Mouse (Mus musculus) limb, embryonic 13.5 days (tissue): ENCODE results near the gene Slc41a3. TPM values are rescaled to one million over a fixed set of nuclear protein-coding genes. Genes with fewer than 3 reads are reported as not detected.
"Not testable (repeated sequence)": the region's sequence is repeated elsewhere in the genome, so short reads cannot be mapped to it uniquely, and the experiment has no call there.

Experiments used
- ATAC-seq: fragments of 200-750 bp; cut with Nextera tagmentation; 2 replicates; pipeline ENCODE4 v1.8.0; 2017; ENCODE audit warnings: low read depth, moderate number of reproducible peaks, moderate TSS enrichment; ENCODE audit not compliant: low FRiP score
- H3K27ac ChIP-seq: fragments of 300-500 bp; sonication (generic); 2 replicates; pipeline ENCODE4 v1.5.1; 2015; ENCODE audit warnings: inconsistent platforms, mild to moderate bottlenecking, moderate library complexity
- H3K27me3 ChIP-seq: fragments of 300-500 bp; sonication (generic); 2 replicates; pipeline ENCODE4 v1.6.1; 2015; ENCODE audit warnings: mild to moderate bottlenecking, inconsistent platforms
- H3K36me3 ChIP-seq: fragments of 300-500 bp; sonication (generic); 2 replicates; pipeline ENCODE4 v1.6.1; 2015; ENCODE audit warnings: inconsistent platforms, mild to moderate bottlenecking, moderate library complexity
- H3K4me1 ChIP-seq: fragments of 300-500 bp; sonication (generic); 2 replicates; pipeline ENCODE4 v1.6.1; 2015; ENCODE audit warnings: inconsistent platforms
- H3K4me2 ChIP-seq: fragments of 300-500 bp; sonication (generic); replicated peaks from 2 replicates; pipeline ENCODE4 v1.6.1; 2015; ENCODE audit warnings: inconsistent platforms, mild to moderate bottlenecking, moderate library complexity
- H3K4me3 ChIP-seq: fragments of 300-500 bp; sonication (generic); 2 replicates; pipeline ENCODE4 v1.5.1; 2015; ENCODE audit warnings: moderate library complexity, mild to moderate bottlenecking, inconsistent platforms
- H3K9ac ChIP-seq: fragments of 300-500 bp; sonication (generic); 2 replicates; pipeline ENCODE4 v1.6.1; 2015; ENCODE audit warnings: mild to moderate bottlenecking, inconsistent platforms
- H3K9me3 ChIP-seq: fragments of 300-500 bp; sonication (generic); 2 replicates; pipeline ENCODE4 v1.6.1; 2016; ENCODE audit warnings: inconsistent platforms
- WGBS: fragments of 180-500 bp; shearing (Covaris S2); methylation state at CpG from one replicate; pipeline ENCODE4 v1.1.7; 2015; 5-methylcytosine and 5-hydroxymethylcytosine counted together
- polyA plus RNA-seq: library from polyadenylated mRNA; unstranded; fragments of >200 nt; fragmentation: Nextera tagmentation; extraction: Ambion mirVana; gene quantifications from 2 replicates; pipeline ENCODE4 v1.2.1, GENCODE M21; 2015

Slc41a3 gene
- polyA plus RNA-seq, 1 experiment from 2014 or later: 3.3 TPM

DNA sequence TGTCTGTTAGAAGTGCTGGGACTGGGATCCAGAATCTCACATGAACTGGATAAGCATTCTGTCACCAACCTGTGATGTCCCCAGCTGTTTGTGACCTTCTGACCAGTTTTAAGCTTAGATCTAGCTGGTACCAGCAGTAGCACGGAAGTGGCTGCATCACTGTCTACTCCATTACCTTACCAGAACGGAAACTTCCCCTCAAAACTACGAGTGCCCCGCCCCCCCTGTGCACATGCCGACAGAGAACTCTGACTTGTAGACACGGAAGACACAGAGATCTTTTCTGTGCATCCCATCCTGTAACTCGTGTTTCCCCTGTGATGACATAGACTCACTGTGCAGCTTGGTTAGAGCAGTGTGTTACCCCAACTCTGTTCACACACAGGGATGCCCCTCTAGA lies 25.9 kb downstream of the Slc41a3 start:
- no peak overlapping the region for H3K4me2 ChIP-seq
- H3K9ac ChIP-seq: no peak overlapping the region
- no peaks in the 10 kb centered on the region for H3K27me3 ChIP-seq
- H3K4me3 ChIP-seq: no peak overlapping the region
- no peak for ATAC-seq
- H3K9me3 ChIP-seq: no peaks in the 10 kb centered on the region
- H3K4me1 ChIP-seq: no peaks in the 10 kb centered on the region
- no peaks in the 10 kb centered on the region for H3K36me3 ChIP-seq
- WGBS: 91% methylated on average over 7 of the region's 7 CpGs
- no peak overlapping the region for H3K27ac ChIP-seq

DNA sequence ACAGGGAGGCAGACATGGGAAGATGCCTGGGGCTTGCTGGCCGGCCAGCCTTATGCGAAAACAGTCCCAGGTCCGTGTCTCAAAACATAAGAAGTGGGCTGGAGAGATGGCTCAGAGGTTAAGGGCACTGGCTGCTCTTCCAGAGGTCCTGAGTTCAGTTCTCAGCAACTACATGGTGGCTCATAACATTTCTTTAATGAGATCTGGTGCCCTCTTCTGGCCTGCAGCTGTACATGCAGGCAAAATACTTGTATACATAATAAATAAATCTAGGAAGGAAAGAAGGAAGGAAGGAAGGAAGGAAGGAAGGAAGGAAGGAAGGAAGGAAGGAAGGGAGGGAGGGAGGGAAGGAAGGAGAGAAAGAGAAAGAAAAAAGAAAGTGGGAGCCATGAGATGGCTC lies 28.0 kb downstream of the Slc41a3 start:
- H3K4me2 ChIP-seq, H3K36me3 ChIP-seq, ATAC-seq, H3K4me3 ChIP-seq, H3K9me3 ChIP-seq, H3K9ac ChIP-seq, H3K27me3 ChIP-seq, H3K4me1 ChIP-seq, H3K27ac ChIP-seq: not testable (repeated sequence)
- WGBS: 64% methylated on average over 3 of the region's 3 CpGs

- no peaks in the 10 kb centered on the region for H3K4me1 ChIP-seq
- ATAC-seq: no peak
- no peak overlapping the region for H3K4me3 ChIP-seq
- no peaks in the 10 kb centered on the region for H3K27me3 ChIP-seq
- no peak overlapping the region for H3K27ac ChIP-seq
- H3K9ac ChIP-seq: no peak overlapping the region
- WGBS: 25% methylated on average over 4 of the region's 4 CpGs
- H3K36me3 ChIP-seq: no peaks in the 10 kb centered on the region
- no peak overlapping the region for H3K4me2 ChIP-seq
- H3K9me3 ChIP-seq: no peaks in the 10 kb centered on the region
Observed at GRCm38 (mm10) chr6:90635081-90635480, 30.6 kb downstream of the Slc41a3 start.

DNA sequence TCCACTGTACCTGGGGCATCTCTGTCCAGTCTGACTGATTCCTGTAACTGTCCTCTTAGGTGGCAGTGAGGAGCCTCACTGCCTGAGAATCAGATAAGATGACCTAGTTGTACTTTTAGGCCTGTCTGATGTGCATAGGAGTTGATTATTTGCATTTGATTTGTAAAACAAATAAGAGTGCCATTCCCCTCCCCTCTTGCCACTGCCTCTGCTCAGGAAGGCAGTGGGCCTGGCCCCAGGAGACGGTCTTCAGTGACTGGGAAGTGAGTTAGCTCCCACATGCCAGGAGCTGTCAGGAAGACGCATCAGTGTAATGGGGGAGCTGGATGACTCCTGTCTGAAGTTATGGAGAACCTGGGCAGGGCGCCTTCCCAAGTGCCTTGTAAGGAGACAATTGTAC lies 31.1 kb downstream of the Slc41a3 start:
- Histone ChIP-seq H3K4me2 (no peak overlapping the region), H3K27me3 (no peaks in the 10 kb centered on the region), H3K4me1 (no peaks in the 10 kb centered on the region), H3K4me3 (no peak overlapping the region), H3K9ac (no peak overlapping the region), H3K9me3 (no peaks in the 10 kb centered on the region), H3K36me3 (no peaks in the 10 kb centered on the region), H3K27ac (no peak overlapping the region)
- WGBS: 58% methylated on average over 3 of the region's 3 CpGs
- ATAC-seq: no peak

DNA sequence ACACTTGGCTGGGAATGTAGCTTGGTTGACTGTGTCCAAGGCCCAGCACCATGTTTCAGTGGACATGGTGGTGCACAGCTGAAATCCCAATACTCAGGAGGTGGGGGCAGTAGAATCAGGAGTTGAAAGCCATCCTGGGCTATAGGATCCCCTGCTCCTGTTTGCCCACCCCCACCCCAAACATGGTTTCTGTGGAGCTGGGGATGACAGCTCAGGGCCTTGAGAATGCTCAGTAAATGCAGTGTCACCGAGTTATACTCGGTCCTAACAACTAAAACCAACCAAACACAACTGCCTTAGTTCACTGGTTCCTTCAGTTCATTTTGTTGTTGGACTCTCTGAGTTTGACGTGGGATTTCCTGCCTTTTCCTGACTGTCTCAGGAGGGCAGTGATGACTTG lies 38.5 kb downstream of the Slc41a3 start:
- Histone ChIP-seq H3K9ac (no peak overlapping the region), H3K4me2 (no peak overlapping the region), H3K4me1 (no peaks in the 10 kb centered on the region; the same call in 1 of the 2 replicates), H3K4me3 (no peak overlapping the region), H3K27ac (no peak overlapping the region), H3K27me3 (no peaks in the 10 kb centered on the region), H3K9me3 (peaks cover 3% of the 10 kb centered on the region; the same call in 1 of the 2 replicates), H3K36me3 (no peaks in the 10 kb centered on the region)
- no peak for ATAC-seq
- WGBS: 76% methylated on average over 3 of the region's 3 CpGs

DNA sequence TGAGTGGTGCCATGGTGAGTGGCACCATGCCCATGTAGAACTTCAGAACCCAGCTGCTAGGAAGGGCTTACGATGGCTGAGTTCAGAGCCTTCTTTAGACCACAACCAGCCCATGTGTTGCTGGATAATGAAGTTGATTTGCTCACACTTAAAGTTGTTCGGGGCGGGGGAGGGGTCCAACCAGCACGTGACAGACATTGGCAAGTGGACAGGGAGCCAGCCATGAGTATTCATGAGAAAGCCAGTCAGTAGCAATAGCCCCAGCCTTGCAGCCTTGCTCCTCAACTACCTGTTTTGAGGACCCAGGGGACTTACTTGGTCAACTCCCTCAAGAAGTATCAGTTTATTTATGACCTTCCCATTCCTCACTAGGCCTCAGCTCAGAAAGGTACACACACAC lies 40.4 kb downstream of the Slc41a3 start:
- H3K4me2 ChIP-seq: no peak overlapping the region

DNA sequence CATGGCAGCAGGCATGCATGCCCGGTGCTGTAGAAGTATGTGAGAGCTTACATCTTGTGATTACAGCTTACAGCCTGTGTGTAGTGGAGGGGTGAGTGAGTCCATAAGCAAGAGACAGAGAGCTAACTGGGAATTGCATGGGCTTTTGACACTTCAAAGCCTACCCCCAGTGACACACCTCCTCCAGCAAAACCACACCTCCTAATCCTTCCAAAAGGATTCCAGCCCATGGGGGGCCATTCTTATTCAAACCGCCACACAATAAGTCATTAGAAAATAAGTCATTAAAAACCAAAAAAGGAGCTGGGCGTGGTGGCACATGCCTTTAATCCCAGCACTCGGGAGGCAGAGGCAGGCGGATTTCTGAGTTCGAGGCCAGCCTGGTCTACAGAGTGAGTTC lies 43.9 kb downstream of the Slc41a3 start:
- Histone ChIP-seq H3K4me2 (no peak overlapping the region), H3K27me3 (no peaks in the 10 kb centered on the region), H3K27ac (no peak overlapping the region), H3K4me3 (no peak overlapping the region), H3K4me1 (no peaks in the 10 kb centered on the region; the same call in 1 of the 2 replicates), H3K9me3 (peaks cover 7% of the 10 kb centered on the region), H3K36me3 (no peaks in the 10 kb centered on the region), H3K9ac (no peak overlapping the region)
- 94% methylated on average over 6 of the region's 6 CpGs for WGBS
- no peak for ATAC-seq

More for the DNA sequence above, 40.4 kb downstream of the Slc41a3 start:
- WGBS: 63% methylated on average over 4 of the region's 4 CpGs
- Histone ChIP-seq H3K9me3 (peaks cover 3% of the 10 kb centered on the region; the same call in 1 of the 2 replicates), H3K36me3 (no peaks in the 10 kb centered on the region), H3K27ac (no peak overlapping the region), H3K9ac (no peak overlapping the region), H3K4me3 (no peak overlapping the region), H3K27me3 (no peaks in the 10 kb centered on the region), H3K4me1 (no peaks in the 10 kb centered on the region; the same call in 1 of the 2 replicates)
- ATAC-seq: no peak; the same call in 1 of the 2 replicates

GRCm38 (mm10) chr6:90649279-90649678 lies 44.8 kb downstream of the Slc41a3 start:
- Histone ChIP-seq H3K9me3 (peaks cover 7% of the 10 kb centered on the region), H3K9ac (no peak overlapping the region), H3K27me3 (no peaks in the 10 kb centered on the region), H3K4me3 (no peak overlapping the region), H3K27ac (no peak overlapping the region), H3K36me3 (no peaks in the 10 kb centered on the region), H3K4me2 (no peak overlapping the region), H3K4me1 (no peaks in the 10 kb centered on the region; the same call in 1 of the 2 replicates)
- 63% methylated on average over 4 of the region's 4 CpGs for WGBS
- ATAC-seq: no peak

- Histone ChIP-seq H3K4me2 (no peak overlapping the region), H3K4me3 (no peak overlapping the region), H3K36me3 (no peaks in the 10 kb centered on the region), H3K27ac (no peak overlapping the region), H3K9ac (no peak overlapping the region), H3K27me3 (no peaks in the 10 kb centered on the region), H3K4me1 (no peaks in the 10 kb centered on the region), H3K9me3 (peaks cover 7% of the 10 kb centered on the region)
- no peak for ATAC-seq
- 61% methylated on average over 1 of the region's 1 CpGs for WGBS
Observed at GRCm38 (mm10) chr6:90650634-90651033, 46.1 kb downstream of the Slc41a3 start.

- Histone ChIP-seq H3K4me3 (no peak overlapping the region), H3K36me3 (no peaks in the 10 kb centered on the region), H3K27ac (no peak overlapping the region), H3K4me1 (no peaks in the 10 kb centered on the region), H3K27me3 (no peaks in the 10 kb centered on the region), H3K9me3 (peaks cover 4% of the 10 kb centered on the region; the same call in 1 of the 2 replicates), H3K9ac (no peak overlapping the region), H3K4me2 (no peak overlapping the region)
- no peak for ATAC-seq
- 66% methylated on average over 2 of the region's 2 CpGs for WGBS
Observed at GRCm38 (mm10) chr6:90653736-90654135, 49.2 kb downstream of the Slc41a3 start.

DNA sequence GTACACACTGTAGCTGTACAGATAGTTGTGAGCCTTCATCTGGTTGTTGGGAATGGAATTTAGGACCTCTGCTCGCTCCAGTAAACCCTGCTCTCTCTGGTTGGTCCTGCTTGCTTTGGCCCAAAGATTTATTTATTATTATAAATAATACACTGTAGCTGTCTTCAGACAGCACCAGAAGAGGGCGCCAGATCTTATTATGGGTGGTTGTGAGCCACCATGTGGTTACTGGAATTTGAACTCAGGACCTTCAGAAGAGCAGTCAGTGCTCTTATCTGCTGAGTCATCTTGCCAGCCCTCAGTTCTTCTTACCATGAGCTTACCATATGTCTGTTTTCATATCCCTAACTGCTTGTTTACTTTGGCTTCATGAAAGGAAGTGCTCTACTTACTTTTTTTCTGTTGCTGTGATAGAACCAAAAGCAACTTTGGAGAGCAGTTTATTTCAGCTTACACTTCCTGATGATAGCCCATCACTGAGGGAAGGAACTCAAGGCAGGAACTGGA lies 51.9 kb downstream of the Slc41a3 start:
- ATAC-seq, H3K9ac ChIP-seq, H3K9me3 ChIP-seq, H3K4me2 ChIP-seq, H3K27me3 ChIP-seq, H3K4me3 ChIP-seq, H3K27ac ChIP-seq, H3K4me1 ChIP-seq: not testable (repeated sequence)
- H3K36me3 ChIP-seq: peaks cover 12% of the 10 kb centered on the region
- WGBS: 73% methylated on average over 2 of the region's 2 CpGs

GRCm38 (mm10) chr6:90659913-90660312 lies 55.4 kb downstream of the Slc41a3 start:
- ATAC-seq: no peak
- H3K4me2 ChIP-seq: no peak overlapping the region
- no peak overlapping the region for H3K4me3 ChIP-seq
- peaks cover 44% of the 10 kb centered on the region for H3K36me3 ChIP-seq
- no peaks in the 10 kb centered on the region for H3K27me3 ChIP-seq
- WGBS: 80% methylated on average over 2 of the region's 2 CpGs
- H3K4me1 ChIP-seq: 0 out of 2 replicates have a peak, but pooled peaks cover 4% of the 10 kb centered on the region
- H3K9me3 ChIP-seq: no peaks in the 10 kb centered on the region
- H3K9ac ChIP-seq: no peak overlapping the region
- no peak overlapping the region for H3K27ac ChIP-seq

DNA sequence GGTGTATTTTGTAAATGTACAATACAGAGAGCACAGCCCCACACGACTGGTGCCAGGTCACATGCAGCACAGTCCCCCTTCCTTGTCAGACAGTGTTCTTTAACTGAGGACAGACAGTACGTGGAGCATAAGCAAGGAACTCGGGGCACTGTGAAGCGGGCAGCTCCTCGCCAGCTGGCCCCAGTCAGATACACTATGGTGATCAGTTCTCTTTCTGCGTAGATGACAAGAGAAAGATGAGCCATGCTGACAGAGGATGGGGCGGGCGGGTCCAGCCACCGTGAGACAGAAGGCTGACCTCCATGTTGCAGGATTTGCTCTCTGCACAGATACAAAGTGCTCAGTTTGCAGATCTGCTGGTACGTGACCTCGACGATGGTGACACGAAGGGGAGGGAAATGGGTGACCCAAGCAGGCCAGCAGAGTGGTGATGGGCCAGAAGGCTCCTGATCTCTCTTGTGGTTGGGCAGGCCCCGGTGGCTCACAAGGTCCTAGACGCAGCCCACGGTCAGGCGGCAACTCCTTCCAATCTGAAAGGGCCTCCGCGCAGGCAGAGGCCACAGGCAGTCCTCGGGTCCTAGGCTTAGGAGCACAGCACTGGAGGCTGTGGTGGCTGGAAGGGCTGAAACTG lies 56.0 kb downstream of the Slc41a3 start:
- H3K27me3 ChIP-seq: no peaks in the 10 kb centered on the region
- no peak overlapping the region for H3K4me2 ChIP-seq
- ATAC-seq: no peak
- WGBS: 91% methylated on average over 20 of the region's 20 CpGs
- 0 out of 2 replicates have a peak, but pooled peaks cover 4% of the 10 kb centered on the region for H3K4me1 ChIP-seq
- no peak overlapping the region for H3K27ac ChIP-seq
- no peak overlapping the region for H3K4me3 ChIP-seq
- no peak overlapping the region for H3K9ac ChIP-seq
- H3K36me3 ChIP-seq: peaks cover 50% of the 10 kb centered on the region
- H3K9me3 ChIP-seq: no peaks in the 10 kb centered on the region
